Mouse (Mus musculus): ENCODE results near the gene Ap1m2. TPM values are rescaled to one million over a fixed set of nuclear protein-coding genes. Genes with fewer than 3 reads are reported as not detected.

Gene Ap1m2
- total and polyA plus RNA-seq, 2 experiments: 0.28 to 0.55 TPM

DNA sequence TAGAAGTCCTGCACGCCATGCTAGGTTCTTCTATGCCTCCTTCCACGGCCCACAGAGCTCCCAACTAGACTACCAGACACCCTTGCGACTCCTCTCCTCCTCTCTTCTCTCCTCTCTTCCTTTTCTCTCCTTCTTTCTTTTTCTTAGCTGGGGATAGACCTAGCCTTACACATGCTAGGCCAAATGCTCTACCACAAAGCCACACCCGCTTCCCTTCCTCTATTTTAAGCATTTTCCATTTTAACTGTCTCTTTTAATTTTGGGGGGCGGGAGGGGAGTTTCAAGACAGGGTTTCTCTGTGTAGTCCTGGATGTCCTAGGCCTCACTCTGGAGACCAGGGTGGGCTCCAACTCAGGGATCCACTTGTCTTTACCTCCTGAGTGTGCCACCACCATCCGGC lies 6.7 kb upstream of the Ap1m2 start:
- 92% methylated on average over 6 of the region's 6 CpGs for WGBS
- DNase-seq (ENCODE audit: extremely low read depth, low read depth, low spot score): no peak
- no peak overlapping the region for H3K4me3 ChIP-seq (ENCODE audit: insufficient read depth, low read depth, low read length)
- no peaks in the 10 kb centered on the region for H3K79me2 ChIP-seq (ENCODE audit: control insufficient read depth, insufficient read depth, low read length)
- H3K36me3 ChIP-seq (ENCODE audit: control insufficient read depth, insufficient read depth, low read length): no peaks in the 10 kb centered on the region
- H3K9ac ChIP-seq (ENCODE audit: low read depth, low read length): no peak overlapping the region
- TF ChIP-seq CTCF (IDR thresholded peaks at IDR 0.05; ENCODE audit: low read depth, low read length) (no peak), POLR2A (IDR thresholded peaks at IDR 0.05; ENCODE audit: extremely low read depth, insufficient read depth, low read length) (no peak)
- H3K27me3 ChIP-seq (ENCODE audit: control insufficient read depth, insufficient read depth, low read length): no peaks in the 10 kb centered on the region
- peaks cover 2% of the 10 kb centered on the region for H3K4me1 ChIP-seq (ENCODE audit: control insufficient read depth, insufficient read depth, low read length)
- no peak overlapping the region for H3K27ac ChIP-seq (replicated peaks; ENCODE audit: insufficient read depth, low read depth, low read length)

GRCm38 (mm10) chr9:21316696-21317095 lies 4.6 kb upstream of the Ap1m2 start:
- peaks cover 6% of the 10 kb centered on the region for H3K27me3 ChIP-seq (ENCODE audit: control insufficient read depth, insufficient read depth, low read length)
- no peak overlapping the region for H3K4me3 ChIP-seq (ENCODE audit: insufficient read depth, low read depth, low read length)
- 77% methylated on average over 7 of the region's 7 CpGs for WGBS
- no peak for DNase-seq (ENCODE audit: extremely low read depth, low read depth, low spot score)
- peaks cover 2% of the 10 kb centered on the region; the same call in 1 of the 2 replicates for H3K4me1 ChIP-seq (ENCODE audit: control insufficient read depth, insufficient read depth, low read length)
- TF ChIP-seq CTCF (IDR thresholded peaks at IDR 0.05; ENCODE audit: low read depth, low read length): no peak
- TF ChIP-seq POLR2A (IDR thresholded peaks at IDR 0.05; ENCODE audit: extremely low read depth, insufficient read depth, low read length): no peak
- H3K36me3 ChIP-seq (ENCODE audit: control insufficient read depth, insufficient read depth, low read length): no peaks in the 10 kb centered on the region
- no peak overlapping the region for H3K27ac ChIP-seq (replicated peaks; ENCODE audit: insufficient read depth, low read depth, low read length)
- no peak overlapping the region for H3K9ac ChIP-seq (ENCODE audit: low read depth, low read length)
- no peaks in the 10 kb centered on the region for H3K79me2 ChIP-seq (ENCODE audit: control insufficient read depth, insufficient read depth, low read length)

- H3K4me3 ChIP-seq (ENCODE audit: insufficient read depth, low read depth, low read length): no peak overlapping the region
- H3K27ac ChIP-seq (replicated peaks; ENCODE audit: insufficient read depth, low read depth, low read length): no peak overlapping the region
- H3K4me1 ChIP-seq (ENCODE audit: control insufficient read depth, insufficient read depth, low read length): peaks cover 2% of the 10 kb centered on the region; the same call in 1 of the 2 replicates
- H3K36me3 ChIP-seq (ENCODE audit: control insufficient read depth, insufficient read depth, low read length): no peaks in the 10 kb centered on the region
- TF ChIP-seq CTCF (IDR thresholded peaks at IDR 0.05; ENCODE audit: low read depth, low read length) (no peak), POLR2A (IDR thresholded peaks at IDR 0.05; ENCODE audit: extremely low read depth, insufficient read depth, low read length) (no peak)
- 71% methylated on average over 5 of the region's 5 CpGs for whole genome bisulfite sequencing
- no peak for DNase-seq (ENCODE audit: extremely low read depth, low read depth, low spot score)
- H3K9ac ChIP-seq (ENCODE audit: low read depth, low read length): no peak overlapping the region
- H3K27me3 ChIP-seq (ENCODE audit: control insufficient read depth, insufficient read depth, low read length): peaks cover 6% of the 10 kb centered on the region
- no peaks in the 10 kb centered on the region for H3K79me2 ChIP-seq (ENCODE audit: control insufficient read depth, insufficient read depth, low read length)
Measured at GRCm38 (mm10) chr9:21315421-21315820, 3.3 kb upstream of the Ap1m2 start.

- 95% methylated on average over 9 of the region's 9 CpGs for WGBS
- H3K9ac ChIP-seq (ENCODE audit: low read depth, low read length): no peak overlapping the region
- H3K79me2 ChIP-seq (ENCODE audit: control insufficient read depth, insufficient read depth, low read length): no peaks in the 10 kb centered on the region
- H3K27ac ChIP-seq (replicated peaks; ENCODE audit: insufficient read depth, low read depth, low read length): no peak overlapping the region
- H3K36me3 ChIP-seq (ENCODE audit: control insufficient read depth, insufficient read depth, low read length): no peaks in the 10 kb centered on the region
- no peak for DNase-seq (ENCODE audit: extremely low read depth, low read depth, low spot score)
- no peak for TF ChIP-seq CTCF (IDR thresholded peaks at IDR 0.05; ENCODE audit: low read depth, low read length)
- TF ChIP-seq POLR2A (IDR thresholded peaks at IDR 0.05; ENCODE audit: extremely low read depth, insufficient read depth, low read length): no peak
- peaks cover 6% of the 10 kb centered on the region for H3K27me3 ChIP-seq (ENCODE audit: control insufficient read depth, insufficient read depth, low read length)
- H3K4me3 ChIP-seq (ENCODE audit: insufficient read depth, low read depth, low read length): no peak overlapping the region
- H3K4me1 ChIP-seq (ENCODE audit: control insufficient read depth, insufficient read depth, low read length): no peaks in the 10 kb centered on the region
Measured at GRCm38 (mm10) chr9:21314367-21315140, 2.4 kb upstream of the Ap1m2 start.

DNA sequence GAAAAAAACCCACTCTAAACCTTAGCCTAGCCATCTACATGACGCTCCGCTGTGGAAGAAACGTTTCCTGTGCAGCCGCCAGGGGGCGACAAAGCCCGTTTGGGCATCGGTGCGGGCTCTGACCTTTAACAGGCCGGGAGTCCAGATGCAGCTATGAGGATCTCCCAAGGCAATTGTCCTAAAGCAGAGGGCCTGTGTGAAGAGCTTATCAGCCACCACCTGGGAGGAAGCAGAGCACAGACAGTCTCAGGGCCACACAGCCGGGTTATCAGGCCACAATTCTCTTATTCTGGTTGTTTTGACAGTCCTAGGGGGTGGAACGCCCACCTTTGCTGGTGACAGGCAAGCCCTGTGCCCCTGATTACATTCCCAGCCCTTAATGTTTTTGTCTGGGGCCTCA lies 1.3 kb upstream of the Ap1m2 start:
- H3K27me3 ChIP-seq (ENCODE audit: control insufficient read depth, insufficient read depth, low read length): peaks cover 6% of the 10 kb centered on the region
- WGBS: 10% methylated on average over 11 of the region's 11 CpGs
- DNase-seq (ENCODE audit: extremely low read depth, low read depth, low spot score): peak; percentile 56
- no peak overlapping the region for H3K27ac ChIP-seq (replicated peaks; ENCODE audit: insufficient read depth, low read depth, low read length)
- H3K79me2 ChIP-seq (ENCODE audit: control insufficient read depth, insufficient read depth, low read length): no peaks in the 10 kb centered on the region
- no peaks in the 10 kb centered on the region for H3K4me1 ChIP-seq (ENCODE audit: control insufficient read depth, insufficient read depth, low read length)
- no peak overlapping the region for H3K9ac ChIP-seq (ENCODE audit: low read depth, low read length)
- no peak for TF ChIP-seq POLR2A (IDR thresholded peaks at IDR 0.05; ENCODE audit: extremely low read depth, insufficient read depth, low read length)
- TF ChIP-seq CTCF (IDR thresholded peaks at IDR 0.05; ENCODE audit: low read depth, low read length): peak; percentile 95
- no peaks in the 10 kb centered on the region for H3K36me3 ChIP-seq (ENCODE audit: control insufficient read depth, insufficient read depth, low read length)
- H3K4me3 ChIP-seq (ENCODE audit: insufficient read depth, low read depth, low read length): no peak overlapping the region

GRCm38 (mm10) chr9:21311695-21312094 lies 442 bp downstream of the Ap1m2 start:
- Histone ChIP-seq H3K4me1 (ENCODE audit: control insufficient read depth, insufficient read depth, low read length) (no peaks in the 10 kb centered on the region), H3K9ac (ENCODE audit: low read depth, low read length) (no peak overlapping the region), H3K27ac (replicated peaks; ENCODE audit: insufficient read depth, low read depth, low read length) (no peak overlapping the region), H3K27me3 (ENCODE audit: control insufficient read depth, insufficient read depth, low read length) (peaks cover 6% of the 10 kb centered on the region), H3K36me3 (ENCODE audit: control insufficient read depth, insufficient read depth, low read length) (no peaks in the 10 kb centered on the region), H3K79me2 (ENCODE audit: control insufficient read depth, insufficient read depth, low read length) (no peaks in the 10 kb centered on the region), H3K4me3 (ENCODE audit: insufficient read depth, low read depth, low read length) (0 out of 2 replicates have a peak overlapping the region, but pooled peaks have one; percentile 7)
- TF ChIP-seq POLR2A (IDR thresholded peaks at IDR 0.05; ENCODE audit: extremely low read depth, insufficient read depth, low read length) (no peak), CTCF (IDR thresholded peaks at IDR 0.05; ENCODE audit: low read depth, low read length) (no peak)
- no peak for DNase-seq (ENCODE audit: extremely low read depth, low read depth, low spot score)
- WGBS: 60% methylated on average over 7 of the region's 7 CpGs

All from liver, adult 2 months (tissue).